Mouse (Mus musculus) T-helper 2 cell (primary cell): ENCODE data around the gene Dcaf11.

Source experiments
- in situ Hi-C: fragments of 300-600 bp; cut with MboI, MseI; formaldehyde crosslinking; loops from one replicate; pipeline ENCODE4 v1.15.1; 2025; ENCODE audit warnings: high pct_unique_total_duplicates

Dcaf11 gene

DNA sequence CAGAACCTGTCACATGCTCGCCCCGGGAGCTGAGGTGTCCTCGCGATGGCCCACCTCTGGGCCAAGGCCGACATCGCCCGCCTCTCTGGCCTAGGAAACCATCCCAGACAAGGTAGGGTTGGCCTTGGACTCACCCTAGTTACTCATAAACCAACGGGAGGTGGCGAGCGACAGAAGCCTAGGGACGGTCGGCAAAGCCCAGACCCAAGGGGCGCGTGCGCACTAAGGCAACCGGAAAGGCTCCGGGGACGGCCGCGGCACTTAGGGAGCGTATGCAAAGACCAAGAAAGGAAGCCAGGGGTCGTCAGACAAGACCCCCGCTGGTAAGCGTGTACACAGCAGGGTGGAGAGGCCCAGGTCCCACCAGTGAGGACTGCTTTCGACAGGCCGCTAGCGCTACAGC lies at the start of gene Dcaf11:
Dcaf11 (plus strand) TSS at position 208 of the 403 bp plus-strand sequence.
- in situ Hi-C loops = loop anchor here (10.0 kb wide), 2 partner anchors 65 to 185 kb away; partner anchors contain the start of genes Dhrs1 and Nop9

DNA sequence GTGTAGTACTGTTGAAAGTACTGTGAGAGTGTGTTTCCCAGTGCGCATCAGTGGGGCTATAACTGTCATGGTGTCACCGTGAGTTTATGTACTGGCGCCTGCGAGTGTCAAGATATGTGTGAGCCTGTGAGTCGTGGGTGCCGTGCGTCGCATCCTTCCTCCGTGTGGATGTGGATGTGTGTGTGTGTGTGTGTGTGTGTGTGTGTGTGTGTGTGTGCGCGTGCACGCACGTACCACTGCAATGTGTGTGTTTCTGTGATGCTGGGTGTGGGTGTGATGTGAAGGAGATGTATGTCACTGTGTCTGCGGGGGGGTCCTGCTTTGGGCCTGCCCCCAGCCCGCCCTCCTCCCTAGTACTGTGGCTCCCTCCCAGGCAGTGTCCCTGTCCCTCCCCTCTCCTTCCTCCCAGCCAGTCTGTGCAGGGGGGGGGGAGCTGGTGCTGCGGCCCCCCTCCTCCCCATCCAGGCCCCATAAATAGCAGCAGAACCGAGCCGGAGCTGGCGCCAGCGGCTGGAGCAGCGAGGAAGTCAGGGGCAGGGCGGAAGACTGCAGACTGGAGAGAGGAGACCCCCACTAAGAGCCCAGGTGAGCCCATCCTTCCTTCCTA lies 49.6 kb upstream of the Dcaf11 start, which contains the start of gene Cpne6:
Cpne6 (plus strand) TSS at position 321 of the 607 bp plus-strand sequence.
- in situ Hi-C loops = no loop called here

DNA sequence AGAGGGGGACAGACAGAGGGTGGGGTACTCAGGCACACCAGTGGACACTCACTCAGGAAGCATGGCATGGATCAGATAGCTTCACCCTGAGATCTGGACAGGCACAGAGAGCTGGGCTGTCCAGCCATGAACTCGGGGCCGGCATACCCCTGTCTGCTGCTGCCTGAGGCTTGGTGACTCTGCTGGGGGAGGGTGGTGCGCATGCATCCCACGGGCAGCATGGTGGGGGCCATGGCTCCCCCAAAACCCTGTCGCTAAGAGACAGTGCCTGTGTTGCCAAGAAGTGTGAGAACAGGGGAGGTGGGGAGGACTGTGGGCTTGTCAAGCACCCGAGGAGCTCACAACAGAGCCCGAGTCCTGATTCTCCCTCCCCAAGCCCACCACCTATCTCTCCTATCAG lies 48.8 kb upstream of the Dcaf11 start:
- in situ Hi-C loops = no loop called here

DNA sequence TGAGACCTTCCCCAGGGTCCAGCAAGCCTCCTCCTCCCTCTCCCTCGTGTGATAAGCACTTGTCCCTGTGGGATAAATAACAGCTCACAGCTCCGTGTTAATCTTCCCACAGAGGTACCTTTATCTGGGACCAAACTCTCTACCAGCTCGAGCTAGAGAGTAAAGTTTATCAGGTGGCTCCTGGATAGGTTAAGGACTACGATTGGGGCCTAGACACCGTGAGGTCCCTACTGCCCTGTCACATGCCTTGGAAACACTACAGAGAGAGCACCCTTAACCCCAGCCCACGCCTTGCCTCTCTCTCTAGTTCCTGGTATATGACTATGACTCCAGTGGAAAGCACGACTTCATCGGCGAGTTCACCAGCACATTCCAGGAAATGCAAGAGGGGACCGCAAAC lies 45.9 kb upstream of the Dcaf11 start:
- in situ Hi-C loops = no loop called here

DNA sequence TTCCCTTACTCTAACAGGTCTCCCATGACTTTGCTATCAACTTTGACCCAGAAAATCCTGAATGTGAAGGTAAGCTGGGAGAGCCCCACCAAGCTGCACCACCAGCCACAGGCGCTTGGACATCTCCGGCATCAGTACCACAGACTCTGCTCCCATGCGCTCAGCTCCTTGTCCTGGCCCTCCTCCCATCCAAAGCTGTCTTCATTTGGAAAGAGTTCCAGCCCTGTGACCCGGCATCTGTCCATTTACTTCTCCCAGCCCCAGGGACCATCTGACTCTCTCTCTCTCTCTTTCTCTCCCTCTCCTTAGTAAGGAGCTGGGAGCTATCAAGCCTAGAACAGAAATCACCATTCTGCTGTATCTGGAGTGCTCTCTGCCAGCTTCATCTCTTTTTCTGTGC lies 44.0 kb upstream of the Dcaf11 start:
- in situ Hi-C loops = no loop called here

DNA sequence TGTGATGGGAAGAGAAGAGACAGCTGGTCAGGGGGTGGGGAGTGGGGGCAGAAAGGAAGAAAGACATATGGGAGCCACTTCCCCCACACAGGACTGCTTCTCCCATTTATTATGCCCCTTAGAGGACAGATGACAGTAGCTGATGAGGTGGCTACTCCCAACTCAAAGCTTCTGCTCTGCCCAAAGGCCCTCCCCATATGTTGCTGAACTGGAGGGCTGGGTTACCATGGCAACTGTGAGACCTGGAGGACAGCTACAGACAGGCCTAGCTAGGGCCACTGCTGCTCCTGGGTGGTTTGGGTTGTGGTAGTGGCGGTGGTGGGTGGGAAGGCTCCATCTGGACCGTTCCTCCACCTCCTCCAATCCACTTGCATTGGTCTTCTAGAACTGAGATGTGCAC lies 40.9 kb upstream of the Dcaf11 start:
- in situ Hi-C loops = no loop called here

DNA sequence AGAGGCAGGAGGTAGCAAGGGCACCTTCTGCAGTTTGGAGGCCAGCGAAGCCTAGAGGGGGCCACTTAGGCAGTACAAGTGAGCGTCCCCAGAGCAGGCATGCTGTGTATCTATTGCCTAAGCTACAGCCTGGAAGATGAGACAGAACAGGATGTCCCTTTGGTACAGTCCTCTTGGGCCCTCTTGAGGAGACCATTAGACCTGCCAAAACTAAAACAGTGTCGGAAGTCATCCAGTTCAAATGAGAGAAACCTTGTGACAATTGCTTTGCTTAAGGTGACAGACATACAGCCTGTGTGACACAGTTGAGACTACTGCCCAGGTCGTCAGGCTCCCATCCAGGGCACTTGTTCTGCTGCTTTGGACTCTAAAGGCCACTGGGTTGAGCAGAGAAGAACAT lies 40.2 kb upstream of the Dcaf11 start:
- in situ Hi-C loops = no loop called here

DNA sequence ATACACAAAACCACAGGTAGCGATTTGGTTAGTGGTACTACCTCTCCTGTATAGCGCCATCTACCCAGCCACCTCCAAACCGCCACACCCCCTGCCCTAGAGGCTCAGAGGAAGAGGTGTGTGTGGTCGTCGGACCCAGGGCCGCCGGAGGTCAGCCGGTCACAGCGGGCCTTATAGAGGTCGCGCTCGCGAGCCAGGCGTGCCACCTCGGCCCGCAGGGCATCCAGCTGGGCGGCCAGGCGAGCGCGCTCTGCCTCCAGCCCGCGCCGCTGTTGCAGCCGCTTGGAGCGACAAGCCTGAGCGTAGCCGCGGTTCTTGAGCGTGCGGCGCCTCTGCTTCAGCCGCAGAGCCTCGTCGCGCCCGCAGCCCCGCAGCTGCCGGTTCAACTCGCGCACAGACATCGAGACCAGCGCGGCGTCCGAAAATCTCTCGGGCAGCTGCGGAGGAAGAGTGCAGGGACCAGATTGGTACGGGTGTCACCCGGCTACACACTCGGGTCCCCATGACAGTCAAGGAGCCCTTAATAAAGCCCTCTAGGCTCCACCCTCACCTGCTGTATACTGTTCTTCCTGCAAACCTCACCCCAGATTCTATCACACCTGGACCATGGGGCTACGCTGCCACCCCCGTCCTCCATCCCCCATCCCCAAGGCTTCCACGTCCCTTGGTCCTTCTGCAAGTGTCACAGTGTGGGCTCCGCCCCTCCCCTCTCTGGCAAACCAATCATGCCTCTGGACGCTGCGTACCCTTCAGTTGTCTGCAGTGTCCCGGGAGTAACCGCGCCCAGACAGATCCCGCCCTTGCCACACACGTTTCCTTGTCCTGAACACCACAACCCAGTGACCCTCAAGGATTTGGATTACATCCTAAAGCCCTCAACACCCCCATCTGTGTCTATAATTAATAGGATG lies 39.1 kb upstream of the Dcaf11 start:
- in situ Hi-C loops = no loop called here

DNA sequence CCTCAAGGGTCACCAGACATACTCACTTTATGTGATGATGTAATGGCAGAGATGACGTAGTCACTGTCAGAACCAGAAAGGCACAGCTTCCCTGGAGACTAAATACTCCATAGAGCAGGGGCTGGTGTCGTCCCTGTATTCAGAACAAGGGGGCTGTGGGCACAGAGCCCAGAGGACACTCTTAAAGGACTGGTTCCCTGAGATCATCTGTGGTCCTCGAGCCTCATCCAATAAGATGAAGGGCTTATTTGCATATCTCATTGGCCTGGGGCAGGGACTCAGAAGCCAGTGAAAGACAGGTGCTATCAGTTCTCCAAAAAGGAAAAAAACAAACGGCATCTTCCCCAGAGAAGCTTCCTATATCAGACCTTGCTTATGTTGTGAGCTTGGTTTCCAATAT lies 35.7 kb upstream of the Dcaf11 start:
- in situ Hi-C loops = no loop called here

DNA sequence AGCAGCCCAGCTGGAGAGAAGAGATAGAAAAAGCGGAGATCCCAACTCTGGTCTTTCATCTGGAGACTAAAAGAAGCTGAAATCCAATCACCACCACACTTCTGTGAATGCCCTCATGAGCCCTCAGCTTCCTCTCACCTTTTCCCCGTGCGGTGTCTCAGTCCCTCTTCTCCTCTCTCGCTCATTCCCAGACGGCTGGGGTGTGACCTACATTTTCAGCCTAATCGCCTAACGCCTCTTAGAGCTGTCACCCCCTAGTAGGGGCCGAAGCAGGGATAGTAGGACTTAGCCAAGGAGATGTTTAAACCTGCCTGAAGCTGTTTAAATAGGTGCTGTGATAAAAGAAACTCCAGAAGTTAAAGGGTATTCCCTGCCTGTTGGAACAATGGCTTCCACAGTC lies 35.0 kb upstream of the Dcaf11 start, which contains the start of gene Nrl:
Nrl (minus strand) TSS at position 197 of the 400 bp plus-strand sequence.
- in situ Hi-C loops = no loop called here

DNA sequence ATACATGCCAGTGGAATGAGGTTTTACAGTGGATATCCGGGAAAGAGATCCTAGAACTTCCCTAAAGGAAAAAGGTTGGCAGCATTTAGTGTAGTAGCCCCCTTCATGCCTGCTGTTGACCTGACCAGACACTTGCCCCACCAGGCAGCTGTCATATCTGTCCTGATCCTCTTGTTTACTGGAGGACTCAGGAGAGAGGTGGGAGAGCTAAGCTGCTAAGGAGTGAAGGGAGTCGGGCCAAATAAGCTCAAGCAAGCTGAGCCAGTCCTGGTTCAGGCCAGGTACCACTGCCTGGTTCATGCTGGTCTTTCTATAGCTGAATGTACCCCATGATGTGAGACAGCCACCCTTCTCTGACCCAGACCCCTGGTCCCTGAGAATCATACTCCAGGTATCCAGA lies 33.1 kb upstream of the Dcaf11 start:
- in situ Hi-C loops = no loop called here

DNA sequence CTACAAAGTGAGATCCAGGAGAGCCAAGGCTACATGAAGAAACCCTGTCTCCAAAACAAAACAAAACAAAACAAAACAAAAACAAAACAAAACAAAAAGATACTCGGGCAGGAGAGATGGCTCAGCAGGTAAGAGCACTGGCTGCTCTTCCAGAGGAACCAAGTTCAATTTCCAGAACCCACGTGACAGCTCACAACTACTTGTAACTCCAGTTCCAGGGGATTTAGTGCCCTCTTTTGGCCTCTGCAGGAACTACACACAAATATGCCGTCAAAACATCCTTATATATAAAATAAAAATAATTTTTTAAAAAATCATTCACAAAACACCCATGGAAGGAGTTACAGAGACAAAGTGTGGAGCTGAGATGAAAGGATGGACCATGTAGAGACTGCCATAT lies 31.9 kb upstream of the Dcaf11 start:
- in situ Hi-C loops = no loop called here

DNA sequence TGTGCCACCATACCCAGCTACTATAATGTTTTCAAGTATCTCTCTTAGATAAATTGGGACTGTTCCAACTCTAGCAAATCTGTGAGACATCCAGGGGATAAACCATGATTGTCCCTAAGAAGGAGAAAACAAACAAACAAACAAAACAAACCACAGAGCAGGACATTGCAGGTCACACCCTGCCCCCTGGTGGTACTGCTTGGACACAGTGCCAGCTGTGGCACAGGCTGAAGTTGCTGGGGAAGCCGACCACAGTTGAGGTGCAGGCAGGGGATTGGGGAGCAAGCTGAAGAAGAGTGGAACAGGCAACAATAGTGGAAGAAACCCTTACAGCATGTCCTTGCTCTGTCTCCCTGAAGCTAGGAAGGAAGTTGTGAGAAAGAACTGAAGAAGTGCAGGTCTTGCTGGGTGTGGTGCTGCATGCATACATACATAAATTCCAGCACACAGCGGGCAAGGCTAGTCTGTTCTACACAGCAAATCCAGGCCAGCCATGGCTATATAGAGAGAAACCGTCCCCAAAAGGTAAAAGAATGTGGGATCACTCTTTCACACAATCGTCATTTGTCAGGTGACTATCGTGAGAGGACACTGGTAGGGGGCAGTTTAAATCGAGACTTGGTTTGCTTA lies 23.6 kb upstream of the Dcaf11 start:
- in situ Hi-C loops = no loop called here

DNA sequence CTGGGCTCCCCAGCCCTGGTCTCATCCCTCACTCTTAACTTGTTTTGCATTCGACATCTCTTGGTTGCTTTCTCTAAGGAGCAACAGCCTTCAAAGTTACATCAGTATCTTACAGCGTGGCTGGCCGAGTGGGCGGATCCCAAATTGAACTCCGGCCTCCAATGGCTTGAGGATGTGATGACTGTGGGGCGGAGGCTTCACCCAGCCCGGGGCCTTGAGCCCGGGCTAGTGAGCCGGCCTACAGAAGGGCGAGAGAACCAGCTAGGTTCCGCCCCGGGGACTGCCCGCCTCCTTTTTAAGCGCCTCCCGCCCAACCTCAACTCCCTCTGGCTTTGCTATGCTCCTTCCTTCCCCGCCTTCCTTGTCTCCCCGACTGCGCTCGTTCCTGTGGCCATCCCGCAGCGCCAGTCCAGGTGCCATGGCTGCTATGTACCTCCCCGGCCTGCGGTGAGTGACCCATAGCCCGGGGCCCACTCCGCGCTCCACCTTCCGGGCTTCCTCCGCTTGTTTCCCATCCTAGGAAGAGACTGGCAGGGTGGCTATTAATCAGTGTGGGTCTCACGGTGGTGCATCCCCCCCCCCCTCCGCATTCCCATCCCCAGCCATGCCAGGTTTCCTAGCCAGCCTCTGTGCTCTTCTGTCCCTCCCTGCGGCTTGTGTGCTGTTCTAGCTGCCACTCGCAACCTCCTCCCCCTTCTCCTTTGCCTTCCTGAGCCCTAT lies 19.6 kb upstream of the Dcaf11 start, which contains the start of gene Pck2:
Pck2 (plus strand) TSS at position 200 of the 720 bp plus-strand sequence.
- in situ Hi-C loops = no loop called here

DNA sequence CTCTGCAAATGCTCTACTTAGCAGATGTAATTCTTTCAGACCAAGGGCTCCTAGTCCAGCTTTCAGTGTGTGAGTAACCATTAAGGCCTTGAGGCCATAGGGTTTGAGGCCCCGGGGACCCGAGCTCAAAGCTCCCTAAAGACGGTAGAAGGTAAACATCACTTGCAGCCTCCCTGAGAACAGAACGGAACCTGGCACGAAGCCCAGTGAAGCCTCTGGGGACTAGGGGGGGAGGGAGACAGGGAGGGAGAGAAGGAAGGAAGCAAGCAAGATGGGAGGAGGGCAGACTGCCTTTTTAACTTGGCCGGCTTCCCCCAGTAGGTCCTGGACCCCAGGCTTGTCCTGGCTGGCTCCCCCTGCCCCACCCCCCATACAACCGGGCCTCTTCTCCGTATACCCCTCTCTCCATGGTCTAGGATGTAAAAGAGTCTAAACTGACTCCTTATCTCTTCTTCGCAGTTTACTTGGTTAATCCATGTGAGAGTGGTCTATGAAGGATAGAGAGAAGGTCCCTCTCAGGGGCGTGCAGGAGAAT lies 19.0 kb upstream of the Dcaf11 start:
- in situ Hi-C loops = no loop called here

DNA sequence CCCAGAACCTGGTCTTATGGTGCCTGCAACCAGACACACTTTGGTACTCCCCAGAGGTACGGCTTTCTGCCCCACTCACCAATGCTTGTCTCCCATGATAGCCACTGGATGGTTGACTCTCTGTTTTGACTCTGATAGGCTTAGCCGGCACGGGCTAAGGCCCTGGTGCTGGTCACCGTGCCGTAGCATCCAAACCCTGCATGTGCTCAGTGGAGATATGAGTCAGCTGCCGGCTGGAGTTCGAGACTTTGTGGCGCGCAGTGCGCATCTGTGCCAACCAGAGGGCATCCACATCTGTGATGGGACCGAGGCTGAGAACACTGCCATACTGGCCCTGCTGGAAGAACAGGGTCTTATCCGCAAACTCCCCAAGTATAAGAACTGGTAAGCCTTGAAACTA lies 17.5 kb upstream of the Dcaf11 start:
- in situ Hi-C loops = no loop called here

DNA sequence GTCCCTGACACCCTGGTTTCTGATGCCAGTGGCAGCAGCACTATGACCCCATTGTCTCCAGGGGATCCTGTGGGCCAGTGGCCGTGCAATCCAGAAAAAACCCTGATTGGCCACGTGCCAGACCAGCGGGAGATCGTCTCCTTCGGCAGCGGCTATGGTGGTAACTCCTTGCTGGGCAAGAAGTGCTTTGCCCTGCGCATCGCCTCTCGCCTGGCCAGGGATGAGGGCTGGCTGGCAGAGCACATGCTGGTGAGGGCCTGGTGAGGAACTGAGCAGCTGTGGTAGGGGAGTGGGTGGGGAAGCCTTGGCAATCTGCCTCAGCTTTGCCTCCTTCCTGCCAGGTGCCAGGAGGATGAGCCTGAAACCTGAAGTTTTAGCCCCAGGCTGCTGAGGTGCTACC lies 15.5 kb upstream of the Dcaf11 start:
- in situ Hi-C loops = no loop called here

DNA sequence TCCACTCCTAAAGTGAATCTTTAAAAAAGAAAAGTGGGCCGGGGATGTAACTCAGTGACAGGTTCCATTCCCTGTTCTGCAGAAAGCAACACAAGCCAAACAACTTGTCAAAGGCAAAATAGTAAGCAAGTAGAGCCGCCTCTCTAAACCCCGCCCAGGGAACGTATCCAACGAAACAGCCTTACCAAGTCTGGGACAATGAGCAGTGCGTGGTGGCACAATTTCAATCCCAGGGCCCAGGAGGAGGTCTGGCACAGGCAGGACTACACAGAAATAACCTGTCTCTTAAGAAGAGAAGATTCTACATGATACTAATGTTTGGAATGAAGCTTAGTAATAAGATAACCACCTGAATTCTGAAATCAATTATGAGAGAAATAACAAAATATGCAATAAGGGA lies 9.6 kb upstream of the Dcaf11 start:
- in situ Hi-C loops = no loop called here

DNA sequence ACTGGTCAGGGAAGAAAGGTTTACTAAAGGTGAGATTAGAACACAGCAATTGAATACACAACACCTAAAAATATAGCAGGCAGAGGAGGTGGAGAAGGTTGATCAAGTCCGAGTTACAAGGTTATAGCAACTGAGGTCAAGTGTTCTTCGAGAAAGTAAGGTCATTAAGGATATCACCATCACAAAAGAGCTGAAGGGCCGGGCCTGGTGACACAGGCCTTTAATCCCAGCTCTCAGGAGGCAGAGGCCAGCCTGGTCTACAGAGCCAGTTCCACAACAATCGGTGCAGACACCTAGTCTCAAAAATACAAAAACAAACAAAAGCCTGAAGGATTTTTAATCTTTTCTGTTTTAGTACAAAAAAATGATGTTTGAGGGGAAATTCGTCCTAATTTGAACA lies 8.5 kb upstream of the Dcaf11 start:
- in situ Hi-C loops = no loop called here

DNA sequence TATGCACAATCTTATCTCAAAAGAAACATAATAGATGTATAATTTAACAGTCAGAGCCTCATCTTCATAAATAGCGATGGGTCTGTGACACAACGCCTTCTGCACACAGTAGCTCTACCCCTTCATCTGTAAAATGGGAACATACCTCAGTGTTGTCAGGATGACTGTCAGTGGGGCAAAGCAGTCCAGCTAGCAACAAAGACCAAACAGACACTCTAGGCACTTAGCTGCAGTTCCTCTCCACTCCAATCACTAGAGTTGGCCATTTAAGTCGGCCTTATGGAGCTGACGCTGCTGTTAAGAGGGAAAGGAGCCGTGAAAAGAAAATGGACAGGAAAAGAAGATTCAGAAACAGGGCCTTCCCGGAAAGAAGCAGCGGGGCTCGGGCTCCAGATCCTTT lies 8.0 kb upstream of the Dcaf11 start:
- in situ Hi-C loops = no loop called here

DNA sequence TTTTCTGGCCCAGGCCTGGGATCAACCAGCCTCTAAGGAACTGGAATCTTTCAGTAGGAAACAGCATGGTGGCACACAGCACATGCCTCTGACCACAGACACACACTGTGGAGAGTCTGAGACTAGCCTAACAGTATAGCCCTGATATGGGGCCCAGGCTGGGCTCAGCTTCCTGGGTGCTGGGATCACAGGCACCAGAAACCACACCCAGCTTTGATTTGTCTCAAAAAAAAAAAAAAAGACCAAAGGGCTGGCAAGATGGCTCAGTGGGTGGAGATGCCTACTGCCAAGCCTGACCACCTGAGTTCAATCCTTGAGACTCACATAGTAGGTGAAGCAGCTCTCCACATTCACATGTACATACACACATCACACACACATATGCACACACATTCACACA lies 5.2 kb upstream of the Dcaf11 start:
- in situ Hi-C loops = no loop called here

DNA sequence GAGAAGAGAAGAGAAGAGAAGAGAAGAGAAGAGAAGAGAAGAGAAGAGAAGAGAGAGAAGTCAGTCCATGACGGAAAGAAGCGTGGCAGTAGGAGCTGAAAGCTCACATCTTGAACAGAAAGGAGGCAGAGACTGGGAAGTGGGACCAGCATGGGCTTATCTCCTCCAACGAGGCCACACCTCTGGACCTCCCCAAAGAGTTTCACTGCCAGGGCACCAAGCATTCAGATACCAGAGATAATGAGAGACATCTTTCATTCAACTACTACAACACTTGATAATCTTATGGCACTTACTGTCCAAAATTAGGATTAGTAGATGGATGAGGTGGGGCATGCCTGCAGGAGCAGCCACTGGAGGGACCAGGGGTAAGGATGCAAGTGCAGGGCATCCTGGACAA lies 4.0 kb upstream of the Dcaf11 start:
- in situ Hi-C loops = no loop called here
